Mouse (Mus musculus) myocyte (in vitro differentiated cells): ENCODE measurements around the gene Slc39a11.

ENCODE experiments used
- MAX ChIP-seq: IDR thresholded peaks from one replicate; pipeline ENCODE4 v1.6.1; 2011; ENCODE audit warnings: low read depth, mild to moderate bottlenecking, control low read depth
- MYOD1 ChIP-seq, 3 experiments: IDR thresholded peaks; one replicate each; pipeline ENCODE4 v1.6.1; 2011; ENCODE audit warnings: control low read depth in 2 of 3, low read depth in 2 of 3, mild to moderate bottlenecking in 2 of 3, moderate library complexity in 1 of 3; ENCODE audit not compliant: insufficient read length in 2 of 3, control insufficient read depth in 1 of 3
- POLR2A ChIP-seq: IDR thresholded peaks from one replicate; pipeline ENCODE4 v1.6.1; 2011; ENCODE audit warnings: low read depth, mild to moderate bottlenecking, control low read depth, moderate library complexity; ENCODE audit not compliant: insufficient read length
- POLR2AphosphoS2 ChIP-seq: IDR thresholded peaks from one replicate; pipeline ENCODE4 v1.6.1; 2011; ENCODE audit warnings: low read depth, control low read depth; ENCODE audit not compliant: insufficient read length
- TCF12 ChIP-seq: IDR thresholded peaks from one replicate; pipeline ENCODE4 v1.6.1; 2011; ENCODE audit warnings: mild to moderate bottlenecking, control low read depth; ENCODE audit not compliant: poor library complexity, insufficient read depth, severe bottlenecking
- TCF3 ChIP-seq: IDR thresholded peaks from one replicate; pipeline ENCODE4 v1.6.1; 2011; ENCODE audit warnings: low read depth, control low read depth; ENCODE audit not compliant: insufficient read length
- USF1 ChIP-seq: IDR thresholded peaks from one replicate; pipeline ENCODE4 v1.6.1; 2011; ENCODE audit warnings: low read depth, mild to moderate bottlenecking, control low read depth, moderate library complexity

- no peak for TF ChIP-seq POLR2A
- no peak for TF ChIP-seq POLR2AphosphoS2
- peak; percentile 17 for TF ChIP-seq USF1
- TF ChIP-seq MAX, result no peak
- no peak for TF ChIP-seq TCF3
- no peak for TF ChIP-seq TCF12
- TF ChIP-seq MYOD1 (IDR thresholded peaks at IDR 0.05; ENCODE audit: control insufficient read depth in 1 of 3, insufficient read length in 2 of 3, low read depth in 2 of 3), result no peak
Observed at GRCm38 (mm10) chr11:113681979-113682378, 32.1 kb upstream of the Slc39a11 start.
